Mouse (Mus musculus) neural tube, embryonic 14.5 days (tissue): Measurements from ENCODE around the gene Calr. TPM values are rescaled to one million over a fixed set of nuclear protein-coding genes. Genes with fewer than 3 reads are reported as not detected.
A peak's percentile ranks its signal among the peaks of the same experiment; 100 is the strongest.

ENCODE experiments used
- ATAC-seq: fragments of 200-750 bp; cut with Nextera tagmentation; 2 replicates; pipeline ENCODE4 v1.8.0; 2017; ENCODE audit warnings: low read depth, mild to moderate bottlenecking, moderate TSS enrichment, moderate library complexity
- H3K27ac ChIP-seq: fragments of 300-500 bp; sonication (generic); 2 replicates; pipeline ENCODE4 v1.5.1; 2014; ENCODE audit warnings: low read depth, mild to moderate bottlenecking, control low read depth, low read length, moderate library complexity, mixed read lengths
- H3K27me3 ChIP-seq: fragments of 300-500 bp; sonication (generic); 2 replicates; pipeline ENCODE4 v1.6.1; 2014; ENCODE audit warnings: low read length; ENCODE audit not compliant: control insufficient read depth, insufficient read depth
- H3K36me3 ChIP-seq: fragments of 300-500 bp; sonication (generic); 2 replicates; pipeline ENCODE4 v1.6.1; 2014; ENCODE audit warnings: low read length, mixed read lengths; ENCODE audit not compliant: control insufficient read depth, insufficient read depth
- H3K4me1 ChIP-seq: fragments of 300-500 bp; sonication (generic); 2 replicates; pipeline ENCODE4 v1.6.1; 2014; ENCODE audit warnings: low read length; ENCODE audit not compliant: control insufficient read depth, insufficient read depth
- H3K4me2 ChIP-seq: fragments of 300-500 bp; sonication (generic); 2 replicates; pipeline ENCODE4 v1.6.1; 2014; ENCODE audit warnings: mild to moderate bottlenecking, low read depth, low read length, control low read depth
- H3K4me3 ChIP-seq: fragments of 300-500 bp; sonication (generic); 2 replicates; pipeline ENCODE4 v1.5.1; 2014; ENCODE audit warnings: low read depth, low read length, control low read depth, mixed read lengths
- H3K9ac ChIP-seq: fragments of 300-500 bp; sonication (generic); replicated peaks from 2 replicates; pipeline ENCODE4 v1.6.1; 2014; ENCODE audit warnings: low read depth, mild to moderate bottlenecking, control low read depth, low read length, mixed read lengths
- H3K9me3 ChIP-seq: fragments of 300-500 bp; sonication (generic); 2 replicates; pipeline ENCODE4 v1.6.1; 2016; ENCODE audit warnings: low read length; ENCODE audit not compliant: control insufficient read depth
- WGBS: fragments of 180-500 bp; shearing (Covaris S2); extraction: QIAGEN DNeasy Blood & Tissue Kit; methylation state at CpG from one replicate; pipeline ENCODE4 v1.1.7; 2014; 5-methylcytosine and 5-hydroxymethylcytosine counted together
- polyA plus RNA-seq: library from polyadenylated mRNA; unstranded; fragments of >200 nt; fragmentation: Nextera tagmentation; extraction: Ambion mirVana; gene quantifications from 2 replicates; pipeline ENCODE4 v1.2.1, GENCODE M21; 2014

Calr gene
- polyA plus RNA-seq, 1 experiment from 2014 or later: 615 TPM

DNA sequence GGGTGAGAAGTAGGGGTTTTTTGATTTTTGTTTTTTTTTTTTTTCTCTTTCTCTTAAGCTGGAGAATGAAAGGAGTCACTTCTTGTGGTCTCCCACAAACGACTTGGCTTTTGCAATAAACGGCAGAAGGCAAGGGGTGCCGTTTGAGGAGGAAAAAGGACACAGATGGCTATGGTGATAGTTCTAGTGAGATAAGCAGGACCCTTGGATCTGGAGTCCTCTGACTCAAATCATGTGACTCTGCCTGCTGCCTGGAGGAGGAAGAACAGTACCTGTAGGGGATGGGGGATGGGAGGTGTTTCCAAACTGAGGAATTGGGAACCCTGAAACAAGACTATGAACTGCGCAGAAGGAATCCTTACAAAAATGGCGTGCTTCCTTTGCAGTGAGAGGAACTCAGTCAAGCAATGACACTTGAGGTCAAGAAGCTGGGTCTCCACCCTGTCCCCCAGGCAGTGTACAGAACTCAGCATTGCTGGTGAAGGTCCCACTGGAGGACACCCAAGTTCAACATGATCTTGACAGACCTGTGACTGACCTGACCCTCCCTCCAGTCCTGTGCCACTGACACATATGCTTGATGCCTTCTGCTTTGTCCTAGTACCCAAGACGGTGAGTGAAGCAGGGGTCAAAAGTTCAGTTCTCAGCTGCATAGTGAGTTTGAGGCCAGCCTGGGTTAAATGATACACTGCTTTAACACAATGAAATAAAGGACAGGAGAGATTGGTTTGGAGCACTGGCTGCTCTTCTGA lies 1.1 kb upstream of the Calr start:
- Histone ChIP-seq H3K9me3 (no peaks in the 10 kb centered on the region), H3K4me3 (peak overlapping the region; percentile 82; the same call in 1 of the 2 replicates), H3K4me1 (peaks cover 21% of the 10 kb centered on the region), H3K27me3 (no peaks in the 10 kb centered on the region), H3K36me3 (peaks cover 23% of the 10 kb centered on the region), H3K27ac (peak overlapping the region; percentile 84; the same call in 1 of the 2 replicates), H3K9ac (peak overlapping the region; percentile 97), H3K4me2 (peak overlapping the region; percentile 77)
- no peak for ATAC-seq
- 46% methylated on average over 6 of the region's 6 CpGs for WGBS

DNA sequence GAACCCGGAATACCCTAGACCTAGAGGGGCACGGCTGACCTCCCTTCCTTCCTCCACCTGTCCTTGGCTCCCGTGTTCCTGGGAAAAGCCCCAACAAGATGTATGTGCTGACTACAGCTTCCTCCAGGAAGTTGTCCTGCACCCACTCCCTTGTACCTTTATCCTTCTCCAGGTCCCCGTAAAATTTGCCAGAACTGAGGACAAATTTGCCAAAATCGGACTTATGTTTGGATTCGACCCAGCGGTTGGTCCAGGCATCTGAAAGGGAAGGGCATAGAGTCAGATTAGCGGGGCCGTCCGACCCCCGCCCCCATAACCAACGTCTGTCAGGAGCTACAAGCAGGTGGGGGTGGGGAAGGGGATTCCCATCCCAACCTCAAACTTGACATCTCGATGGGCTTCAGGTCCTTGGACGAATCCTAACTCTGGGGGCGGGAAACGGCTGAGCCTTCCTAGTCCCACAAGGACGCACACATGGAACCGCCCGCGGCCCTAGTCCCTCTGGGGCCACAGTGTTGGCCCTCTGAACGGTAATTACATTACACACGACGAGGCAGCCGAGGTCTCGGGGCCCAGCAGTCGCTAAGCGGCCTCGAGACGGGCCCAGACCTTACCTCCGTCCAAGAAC lies 526 bp downstream of the Calr start:
- Histone ChIP-seq H3K9me3 (no peaks in the 10 kb centered on the region), H3K4me2 (peak overlapping the region; percentile 70), H3K9ac (peak overlapping the region; percentile 97), H3K4me1 (peaks cover 21% of the 10 kb centered on the region), H3K27me3 (no peaks in the 10 kb centered on the region), H3K4me3 (peak overlapping the region; percentile 82), H3K36me3 (peaks cover 39% of the 10 kb centered on the region), H3K27ac (peak overlapping the region; percentile 73)
- peak; percentile 28 for ATAC-seq
- WGBS: under 1% methylated on average over 30 of the region's 30 CpGs

DNA sequence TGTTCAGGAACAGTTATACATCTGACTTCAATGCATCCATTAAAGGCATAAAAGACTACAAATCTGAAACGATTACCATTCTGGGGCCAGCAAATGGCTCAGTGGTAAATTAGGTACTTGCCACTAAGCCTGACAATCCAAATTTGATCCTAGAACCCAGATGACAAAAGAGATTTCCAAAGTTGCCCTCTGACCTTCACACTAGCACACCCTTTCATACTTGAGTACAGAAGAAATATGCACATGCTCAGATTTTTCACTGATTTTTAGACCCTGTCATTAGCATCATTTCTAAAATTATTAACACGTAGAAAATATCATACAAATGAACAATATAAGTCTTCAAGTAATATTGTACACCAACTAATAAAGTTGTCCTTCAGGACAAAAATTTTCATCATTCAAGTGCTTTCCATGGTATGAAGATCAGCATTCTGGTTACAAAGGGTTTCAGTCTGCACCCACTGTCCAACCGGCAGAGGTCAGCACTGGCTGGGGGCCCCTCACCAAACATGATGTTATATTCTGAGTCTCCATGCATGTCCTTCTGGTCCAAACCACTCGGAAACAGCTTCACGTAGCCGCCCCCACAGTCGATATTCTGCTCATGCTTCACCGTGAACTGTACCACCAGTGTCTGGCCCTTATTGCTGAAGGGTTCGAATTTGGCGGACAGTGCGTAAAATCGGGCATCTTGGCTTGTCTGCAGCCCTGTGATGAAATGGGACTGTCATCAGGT lies 1.2 kb downstream of the Calr start:
- peak overlapping the region; percentile 97 for H3K9ac ChIP-seq
- peak overlapping the region; percentile 82 for H3K4me3 ChIP-seq
- 18% methylated on average over 12 of the region's 12 CpGs for WGBS
- H3K27me3 ChIP-seq: no peaks in the 10 kb centered on the region
- peaks cover 21% of the 10 kb centered on the region for H3K4me1 ChIP-seq
- H3K4me2 ChIP-seq: peak overlapping the region; percentile 70
- ATAC-seq: no peak
- H3K9me3 ChIP-seq: no peaks in the 10 kb centered on the region
- H3K27ac ChIP-seq: peak overlapping the region; percentile 73
- peaks cover 39% of the 10 kb centered on the region for H3K36me3 ChIP-seq

DNA sequence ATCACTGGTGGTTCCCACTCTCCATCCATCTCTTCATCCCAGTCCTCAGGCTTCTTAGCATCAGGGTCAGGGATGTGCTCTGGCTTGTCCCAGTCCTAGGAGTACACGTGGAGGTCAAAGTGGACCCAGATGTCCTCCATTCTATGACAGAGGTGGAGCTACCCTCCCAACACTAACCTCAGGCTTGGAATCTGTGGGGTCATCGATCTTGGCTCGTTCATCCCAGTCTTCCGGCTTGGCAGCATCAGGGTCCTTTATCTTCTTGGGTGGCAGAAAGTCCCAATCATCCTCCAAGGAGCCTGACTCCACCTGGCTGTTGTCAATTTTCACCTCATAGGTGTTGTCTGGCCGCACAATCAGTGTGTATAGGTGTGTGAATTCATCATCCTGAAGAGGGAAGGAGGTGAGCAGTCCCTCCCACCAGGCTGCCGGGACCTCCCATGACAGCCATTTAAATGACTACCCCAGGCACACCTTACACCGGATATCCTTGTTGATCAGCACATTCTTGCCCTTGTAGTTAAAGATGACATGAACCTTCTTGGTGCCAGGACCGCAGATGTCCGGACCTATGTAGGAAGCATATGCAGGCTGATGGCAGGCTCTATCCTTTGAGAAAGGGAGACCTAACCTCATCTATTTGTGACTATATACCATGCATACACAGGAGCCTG lies 2.2 kb downstream of the Calr start:
- Histone ChIP-seq H3K36me3 (peaks cover 39% of the 10 kb centered on the region), H3K9ac (peak overlapping the region; percentile 97), H3K27ac (no peak overlapping the region), H3K9me3 (no peaks in the 10 kb centered on the region), H3K4me1 (peaks cover 25% of the 10 kb centered on the region), H3K4me3 (peak overlapping the region; percentile 82), H3K27me3 (no peaks in the 10 kb centered on the region), H3K4me2 (peak overlapping the region; percentile 70)
- WGBS: 90% methylated on average over 9 of the region's 9 CpGs
- ATAC-seq: no peak

DNA sequence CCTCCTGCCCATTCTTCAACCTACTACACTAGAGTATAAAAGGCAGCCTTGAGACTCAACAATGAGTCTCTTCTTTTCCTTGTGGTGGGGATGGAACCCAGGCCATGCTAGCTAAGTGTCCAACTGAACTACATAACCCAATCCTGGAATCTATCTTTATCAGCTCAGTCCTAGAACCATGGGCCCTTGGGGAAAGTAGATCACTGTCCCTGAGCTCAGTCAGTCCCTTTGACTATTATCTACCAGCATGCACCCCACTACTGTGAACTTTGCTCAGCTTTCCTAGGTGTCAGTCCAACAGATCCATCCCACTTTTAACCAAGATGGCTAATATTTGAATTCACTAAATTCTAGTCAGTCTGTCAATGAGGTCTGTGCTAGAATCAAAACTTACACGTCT lies 5.2 kb downstream of the Calr start:
- Histone ChIP-seq H3K27me3 (no peaks in the 10 kb centered on the region), H3K36me3 (peaks cover 57% of the 10 kb centered on the region), H3K9me3 (no peaks in the 10 kb centered on the region), H3K4me2 (no peak overlapping the region), H3K27ac (no peak overlapping the region), H3K4me3 (no peak overlapping the region), H3K4me1 (peaks cover 23% of the 10 kb centered on the region), H3K9ac (no peak overlapping the region)
- ATAC-seq: no peak
- 85% methylated on average over 1 of the region's 1 CpGs for WGBS

DNA sequence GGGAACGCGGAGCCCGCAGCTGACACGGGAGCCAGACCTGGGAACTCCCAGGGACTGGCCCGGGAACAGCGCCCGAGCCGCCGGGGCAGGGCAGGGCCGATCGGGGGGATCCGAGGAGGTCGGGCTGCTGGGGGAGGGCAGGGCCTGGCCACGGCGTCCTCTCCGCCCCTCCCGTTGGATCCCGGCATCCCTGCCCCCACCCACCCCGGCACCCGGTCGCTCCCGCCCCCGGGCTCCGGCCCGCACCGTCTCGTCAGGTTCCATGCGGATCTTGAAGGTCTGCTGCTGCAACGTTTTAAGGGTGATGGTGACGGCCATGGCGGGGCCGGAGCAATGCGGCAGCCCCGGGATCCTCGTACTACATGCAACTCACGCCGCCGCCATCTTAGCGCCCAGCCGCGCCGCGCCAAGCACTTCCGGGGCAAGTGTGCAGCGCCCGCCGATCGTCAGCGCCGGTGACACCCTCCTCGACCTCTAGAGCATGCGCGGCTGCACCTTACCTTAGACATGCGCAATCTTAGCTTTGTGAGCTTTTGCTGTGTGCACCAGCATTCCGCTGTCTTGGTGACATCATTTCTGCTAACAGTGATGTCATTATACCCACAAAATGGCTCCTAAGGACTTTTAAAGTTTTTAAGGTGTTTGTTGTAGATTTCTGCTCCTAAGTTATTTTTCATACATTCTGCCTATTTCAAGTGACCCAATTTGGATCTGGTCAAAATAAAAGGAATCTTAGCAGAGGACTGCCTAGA lies 6.3 kb downstream of the Calr start, which contains the start of gene Rad23a:
Gene Rad23a (minus strand): TSS at position 418 of the 752 bp plus-strand sequence.
- Histone ChIP-seq H3K9me3 (no peaks in the 10 kb centered on the region), H3K4me2 (peak within 1 kb of the TSS; percentile 70), H3K27me3 (no peaks in the 10 kb centered on the region), H3K4me3 (peak within 1 kb of the TSS; percentile 84), H3K27ac (peak within 1 kb of the TSS; percentile 83), H3K4me1 (peaks cover 23% of the 10 kb centered on the region), H3K36me3 (peaks cover 67% of the 10 kb centered on the region), H3K9ac (peak within 1 kb of the TSS; percentile 87)
- ATAC-seq: peak; percentile 96
- 1% methylated on average over 45 of the region's 55 CpGs for WGBS

DNA sequence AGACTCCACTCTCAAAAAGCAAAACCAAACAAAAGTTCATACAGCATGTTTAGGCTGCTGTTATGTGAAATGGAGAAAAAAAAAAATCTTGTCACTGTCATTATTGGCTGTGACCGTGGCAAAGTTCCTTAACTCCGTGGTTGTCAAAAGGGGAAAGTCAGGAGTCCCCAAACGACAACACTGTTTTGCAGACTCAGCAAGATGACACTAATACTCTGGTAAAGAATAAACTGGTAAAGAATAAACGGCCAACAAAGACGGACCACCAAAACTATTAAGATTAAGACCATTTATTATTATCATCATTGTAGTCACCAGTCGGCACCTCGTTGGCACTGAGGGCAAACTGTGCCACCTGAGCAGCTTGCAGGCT lies 6.9 kb downstream of the Calr start:
- Histone ChIP-seq H3K9me3 (no peaks in the 10 kb centered on the region), H3K9ac (peak overlapping the region; percentile 87), H3K27ac (peak overlapping the region; percentile 83), H3K4me3 (peak overlapping the region; percentile 84), H3K36me3 (peaks cover 67% of the 10 kb centered on the region), H3K27me3 (no peaks in the 10 kb centered on the region), H3K4me1 (peaks cover 19% of the 10 kb centered on the region), H3K4me2 (peak overlapping the region; percentile 70)
- 4% methylated on average over 7 of the region's 7 CpGs for WGBS
- no peak for ATAC-seq

DNA sequence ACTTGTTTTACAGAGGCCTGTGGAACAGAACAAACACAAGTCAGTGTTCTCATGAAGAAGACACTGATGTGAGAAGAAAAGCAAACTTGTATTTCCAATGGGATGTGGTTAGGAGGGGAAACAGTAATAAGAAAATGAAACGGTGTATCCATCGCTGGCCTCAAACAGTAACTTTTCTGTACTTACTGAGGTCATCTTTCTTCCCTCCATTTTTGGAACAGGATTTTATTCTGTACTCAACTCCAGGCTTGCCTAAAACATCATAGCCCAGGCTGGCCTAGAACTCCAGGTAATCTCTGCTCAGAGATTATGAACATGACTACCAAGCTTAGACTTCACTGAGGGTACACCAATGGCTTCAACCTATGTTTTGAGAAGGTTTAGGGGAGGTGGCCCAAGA lies 7.3 kb downstream of the Calr start:
- peaks cover 18% of the 10 kb centered on the region for H3K4me1 ChIP-seq
- no peaks in the 10 kb centered on the region for H3K27me3 ChIP-seq
- peaks cover 67% of the 10 kb centered on the region for H3K36me3 ChIP-seq
- no peaks in the 10 kb centered on the region for H3K9me3 ChIP-seq
- no peak for ATAC-seq
- H3K9ac ChIP-seq: peak overlapping the region; percentile 87; the same call in 1 of the 2 replicates
- WGBS: 100% methylated on average over 2 of the region's 2 CpGs
- H3K27ac ChIP-seq: no peak overlapping the region
- H3K4me3 ChIP-seq: peak overlapping the region; percentile 84
- peak overlapping the region; percentile 70 for H3K4me2 ChIP-seq
